Mouse (Mus musculus) liver, embryonic 14.5 days (tissue): Measurements from ENCODE around the gene Amz1.

ENCODE experiments used
- CTCF ChIP-seq: IDR thresholded peaks from 2 replicates; pipeline ENCODE4 v1.5.1; 2016; ENCODE audit warnings: antibody characterized with exemption, low read depth, control low read depth
- EP300 ChIP-seq: IDR thresholded peaks from 2 replicates; pipeline ENCODE4 v1.6.1; 2016; ENCODE audit warnings: antibody characterized with exemption, low read depth

DNA sequence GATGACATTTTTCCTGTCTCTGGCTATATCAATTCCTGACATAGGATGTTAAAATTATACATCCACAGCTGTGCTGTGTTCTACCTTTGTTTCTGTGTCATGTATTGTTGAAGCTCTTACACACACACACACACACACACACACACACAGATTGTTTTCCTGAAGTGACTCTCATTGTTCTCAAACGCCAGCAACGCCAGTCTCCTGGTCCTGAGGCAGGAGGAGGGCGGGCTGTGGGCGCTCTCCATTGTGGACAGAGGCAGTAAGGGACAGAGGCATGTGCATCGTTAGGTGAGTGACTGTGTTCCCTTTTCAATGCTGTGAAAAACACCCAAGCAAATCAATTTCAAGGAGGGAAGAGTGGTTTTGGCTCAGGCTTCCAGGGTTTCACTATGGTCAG, 29.3 kb downstream of the Amz1 start:
- no peak for TF ChIP-seq CTCF
- no peak for TF ChIP-seq EP300
